Mouse (Mus musculus): ENCODE measurements around the gene Nsmce1. TPM values are rescaled to one million over a fixed set of nuclear protein-coding genes. Genes with fewer than 3 reads are reported as not detected.

Nsmce1 gene
- polyA plus RNA-seq, 1 experiment from 2014 or later, result 143 TPM

DNA sequence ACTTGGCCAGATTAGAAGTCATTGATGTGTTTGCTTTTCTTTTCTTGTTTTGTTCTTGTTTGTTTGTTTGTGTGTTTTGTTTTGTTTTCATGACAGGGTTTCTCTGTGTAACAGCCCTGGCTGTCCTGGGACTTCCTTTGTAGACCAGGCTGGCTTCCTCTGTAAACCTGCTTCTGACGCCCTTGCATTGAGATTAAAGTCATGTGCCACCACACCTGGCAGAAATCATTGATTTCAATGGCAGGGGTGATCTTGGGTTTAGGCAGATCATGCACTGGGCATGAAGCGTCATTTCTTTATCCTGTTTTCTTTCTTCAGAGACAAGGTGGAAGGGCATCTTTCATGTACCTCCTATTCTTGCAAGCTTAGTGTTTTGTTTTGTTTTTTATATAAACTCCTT lies 15.9 kb upstream of the Nsmce1 start:
- H3K9me3 ChIP-seq (replicated peaks), result no peaks in the 10 kb centered on the region
- H3K36me3 ChIP-seq, result no peaks in the 10 kb centered on the region
- ATAC-seq (replicated peaks; ENCODE audit: low FRiP score), result no peak
- H3K27ac ChIP-seq, result no peak overlapping the region
- no peak overlapping the region for H3K4me3 ChIP-seq (replicated peaks)
- WGBS, result 87% methylated on average over 2 of the region's 2 CpGs
- no peak overlapping the region for H3K4me2 ChIP-seq
- no peaks in the 10 kb centered on the region for H3K4me1 ChIP-seq
- no peaks in the 10 kb centered on the region for H3K27me3 ChIP-seq
- H3K9ac ChIP-seq, result no peak overlapping the region

DNA sequence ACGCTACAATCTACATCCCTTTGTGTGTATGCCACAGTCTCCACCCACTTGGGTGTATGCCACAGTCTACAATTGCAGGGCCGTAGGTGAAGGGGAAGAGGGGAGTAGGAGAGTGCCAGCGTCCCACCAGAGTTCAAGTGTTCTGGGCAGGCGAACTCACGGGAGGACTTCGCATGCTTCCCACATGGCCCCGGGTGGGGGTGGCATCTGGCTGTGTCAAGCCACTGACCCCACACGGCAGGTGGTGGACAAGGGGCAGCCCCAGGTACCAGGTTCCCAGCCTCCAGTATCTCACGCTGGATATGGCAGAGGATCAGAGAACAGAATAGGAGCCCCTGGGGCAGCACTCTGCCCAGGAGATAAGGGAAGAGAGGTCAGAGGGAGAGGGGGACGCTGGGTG lies 14.2 kb upstream of the Nsmce1 start:
- Histone ChIP-seq H3K4me1 (no peaks in the 10 kb centered on the region), H3K27me3 (no peaks in the 10 kb centered on the region), H3K4me3 (replicated peaks) (no peak overlapping the region), H3K27ac (no peak overlapping the region), H3K36me3 (no peaks in the 10 kb centered on the region), H3K9ac (no peak overlapping the region), H3K9me3 (replicated peaks) (no peaks in the 10 kb centered on the region), H3K4me2 (no peak overlapping the region)
- 82% methylated on average over 10 of the region's 10 CpGs for WGBS
- ATAC-seq (replicated peaks; ENCODE audit: low FRiP score), result no peak

DNA sequence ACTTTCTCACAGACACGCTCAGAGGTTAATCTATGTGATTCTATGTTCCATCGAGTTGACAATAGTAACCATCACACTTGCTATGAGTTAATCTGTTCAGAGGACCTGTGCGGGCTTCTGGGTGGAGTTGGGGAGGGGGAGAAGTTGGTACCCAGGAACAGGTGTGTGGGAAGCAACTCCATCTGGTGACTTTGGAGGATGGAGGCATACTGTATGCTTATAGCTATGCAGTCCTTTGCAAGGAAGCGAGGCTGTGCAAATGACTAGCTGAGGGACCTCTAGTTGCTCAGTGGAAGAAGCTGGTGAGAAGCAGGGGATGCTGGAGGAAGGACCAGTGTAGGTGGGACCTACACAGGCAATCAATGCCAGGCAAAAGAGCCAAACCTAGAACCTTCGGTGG lies 13.2 kb upstream of the Nsmce1 start:
- Histone ChIP-seq H3K27me3 (no peaks in the 10 kb centered on the region), H3K27ac (no peak overlapping the region), H3K36me3 (no peaks in the 10 kb centered on the region), H3K9ac (no peak overlapping the region), H3K4me1 (no peaks in the 10 kb centered on the region), H3K4me3 (replicated peaks) (no peak overlapping the region), H3K9me3 (replicated peaks) (no peaks in the 10 kb centered on the region), H3K4me2 (no peak overlapping the region)
- no peak for ATAC-seq (replicated peaks; ENCODE audit: low FRiP score)
- WGBS, result 93% methylated on average over 5 of the region's 5 CpGs

DNA sequence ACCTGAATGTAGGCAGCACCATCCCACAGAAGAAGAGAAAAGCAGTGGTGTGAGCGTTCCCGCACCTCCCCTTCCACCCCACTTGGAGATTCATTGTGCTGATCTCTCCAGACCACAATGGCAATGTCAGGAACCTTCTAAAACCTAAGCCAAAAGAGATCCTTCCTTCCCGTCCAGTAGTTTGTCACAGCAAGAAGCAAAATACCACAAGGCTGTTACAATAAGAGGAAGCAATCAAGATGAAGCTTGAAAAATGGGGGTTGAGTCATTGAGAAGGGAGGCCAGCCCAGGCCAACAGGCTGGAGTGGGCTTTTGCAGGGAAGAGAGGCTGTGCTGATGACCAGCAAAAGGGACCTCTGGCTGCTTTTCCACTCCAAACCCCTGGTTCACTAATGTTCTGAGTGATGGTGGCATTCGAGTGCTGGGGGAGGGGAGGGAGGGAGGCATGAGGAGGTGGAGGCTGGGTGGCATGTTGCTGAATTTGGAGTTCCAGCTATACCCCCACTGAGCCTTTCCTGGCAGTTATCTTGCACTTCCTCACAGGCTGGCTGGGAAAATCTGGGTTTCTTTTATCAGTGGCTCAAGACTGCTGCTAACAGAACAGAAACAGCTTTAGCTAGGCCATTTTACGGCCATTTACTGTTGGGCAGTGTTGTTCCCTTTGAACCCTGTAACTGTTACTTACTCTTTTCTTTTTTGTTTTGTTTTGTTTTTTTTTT lies 12.1 kb upstream of the Nsmce1 start:
- WGBS, result 76% methylated on average over 5 of the region's 5 CpGs

DNA sequence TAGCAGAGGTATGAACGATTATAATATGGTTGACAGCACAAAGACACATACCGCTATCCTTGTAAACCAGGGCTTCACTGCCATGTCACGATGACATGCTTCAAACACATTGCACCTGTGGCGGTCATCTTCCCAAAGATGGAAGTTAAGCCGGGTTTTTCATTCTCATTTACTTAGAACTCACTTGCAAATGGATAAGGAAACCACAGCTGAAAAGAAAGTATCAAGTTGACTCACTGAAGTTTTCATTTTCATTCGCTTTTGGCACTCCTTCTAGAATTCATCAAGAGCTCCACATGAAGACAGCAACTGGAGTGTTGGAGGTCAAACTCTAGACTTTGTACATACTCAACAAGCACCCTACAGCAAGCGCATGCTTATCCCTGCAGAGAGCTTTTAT lies 9.5 kb upstream of the Nsmce1 start:
- Histone ChIP-seq H3K4me3 (replicated peaks) (no peak overlapping the region), H3K9me3 (replicated peaks) (no peaks in the 10 kb centered on the region), H3K4me2 (no peak overlapping the region), H3K4me1 (no peaks in the 10 kb centered on the region), H3K36me3 (no peaks in the 10 kb centered on the region), H3K9ac (no peak overlapping the region), H3K27me3 (no peaks in the 10 kb centered on the region), H3K27ac (no peak overlapping the region)
- no peak for ATAC-seq (replicated peaks; ENCODE audit: low FRiP score)
- 91% methylated on average over 7 of the region's 7 CpGs for whole genome bisulfite sequencing

More for the DNA sequence above, 12.1 kb upstream of the Nsmce1 start:
- Histone ChIP-seq H3K36me3 (no peaks in the 10 kb centered on the region), H3K27me3 (no peaks in the 10 kb centered on the region), H3K4me2 (no peak overlapping the region), H3K9ac (no peak overlapping the region), H3K4me1 (no peaks in the 10 kb centered on the region), H3K9me3 (replicated peaks) (no peaks in the 10 kb centered on the region), H3K4me3 (replicated peaks) (no peak overlapping the region), H3K27ac (no peak overlapping the region)
- no peak for ATAC-seq (replicated peaks; ENCODE audit: low FRiP score)

DNA sequence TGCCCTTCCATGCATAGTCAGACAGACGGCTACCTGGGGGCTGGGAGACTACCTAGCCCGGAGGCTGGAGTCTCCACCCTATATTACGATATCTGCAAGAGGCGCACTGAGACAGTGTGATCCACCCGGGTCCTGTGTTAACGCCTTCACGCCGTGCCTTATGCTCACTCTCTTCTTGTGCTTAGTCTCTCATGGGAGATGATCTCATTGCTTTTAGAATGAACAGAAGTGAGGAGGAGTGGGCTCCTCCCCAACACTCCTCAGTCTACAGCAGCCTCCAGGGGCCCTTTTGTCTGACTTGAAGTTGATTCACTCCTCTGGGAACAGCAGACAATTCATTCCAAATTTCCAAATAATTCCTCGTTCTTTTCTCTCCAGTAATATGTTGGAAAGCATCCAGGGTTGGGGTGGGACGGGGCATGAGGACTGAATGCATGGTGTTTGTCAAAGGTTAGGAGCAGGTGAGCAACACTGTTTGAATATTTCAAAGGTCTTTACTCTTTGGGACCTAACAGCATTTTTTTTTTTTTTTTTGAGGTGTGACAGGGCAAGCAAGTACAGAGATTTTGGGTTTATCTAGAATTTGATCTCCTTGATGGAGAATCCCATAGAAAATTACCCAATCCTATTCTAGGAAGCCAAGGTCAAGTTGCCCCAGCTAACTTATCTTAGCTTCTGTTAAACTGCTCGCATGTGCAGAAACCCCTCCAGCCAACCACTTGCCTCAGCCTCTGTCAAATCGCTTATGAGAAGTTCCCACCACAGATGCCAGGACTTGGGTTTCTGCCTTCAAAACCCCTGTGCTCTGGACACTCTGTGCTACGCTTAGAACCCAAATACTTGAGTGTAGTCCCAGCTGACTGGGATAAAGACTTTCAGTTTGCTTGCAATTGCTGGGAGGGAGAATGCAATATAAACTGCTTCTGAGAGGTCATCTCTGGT lies 8.8 kb upstream of the Nsmce1 start:
- H3K9ac ChIP-seq, result no peak overlapping the region
- no peak overlapping the region for H3K4me2 ChIP-seq
- H3K36me3 ChIP-seq, result no peaks in the 10 kb centered on the region
- H3K27ac ChIP-seq, result no peak overlapping the region
- ATAC-seq (replicated peaks; ENCODE audit: low FRiP score), result no peak
- no peaks in the 10 kb centered on the region for H3K4me1 ChIP-seq
- WGBS, result 65% methylated on average over 13 of the region's 13 CpGs
- no peaks in the 10 kb centered on the region for H3K9me3 ChIP-seq (replicated peaks)
- H3K4me3 ChIP-seq (replicated peaks), result no peak overlapping the region
- no peaks in the 10 kb centered on the region for H3K27me3 ChIP-seq

DNA sequence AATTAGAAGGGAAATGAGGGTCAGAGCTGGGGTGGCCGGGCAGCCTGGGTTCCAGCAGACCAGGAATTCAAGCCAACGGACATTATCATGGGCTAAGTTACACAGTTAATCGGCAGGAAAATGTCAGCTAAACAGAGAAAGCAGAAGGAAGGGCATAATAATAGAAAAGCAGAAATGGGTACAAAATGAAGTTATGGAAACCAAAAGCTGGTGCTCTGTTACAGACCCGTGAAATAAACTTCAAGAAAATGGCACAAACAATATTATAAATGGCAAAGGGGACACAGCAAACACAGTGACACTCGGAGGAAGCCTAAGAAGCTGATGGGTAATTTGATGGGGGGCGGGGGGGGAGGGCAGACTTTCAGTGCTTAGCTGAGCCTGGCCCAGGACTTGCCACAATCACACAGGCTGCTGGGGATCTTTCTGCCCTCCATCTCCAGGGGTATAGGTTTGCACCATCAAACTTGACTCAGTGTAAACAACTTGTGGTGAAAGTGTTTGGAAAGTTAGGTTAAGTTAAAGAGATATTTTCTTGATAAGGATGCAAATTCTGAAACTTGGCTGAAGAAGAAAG lies 4.6 kb upstream of the Nsmce1 start:
- Histone ChIP-seq H3K4me1 (peaks cover 7% of the 10 kb centered on the region), H3K9me3 (replicated peaks) (no peaks in the 10 kb centered on the region), H3K27ac (no peak overlapping the region), H3K36me3 (no peaks in the 10 kb centered on the region), H3K4me2 (no peak overlapping the region), H3K4me3 (replicated peaks) (no peak overlapping the region), H3K27me3 (no peaks in the 10 kb centered on the region), H3K9ac (no peak overlapping the region)
- WGBS, result 76% methylated on average over 6 of the region's 6 CpGs
- ATAC-seq (replicated peaks; ENCODE audit: low FRiP score), result no peak

DNA sequence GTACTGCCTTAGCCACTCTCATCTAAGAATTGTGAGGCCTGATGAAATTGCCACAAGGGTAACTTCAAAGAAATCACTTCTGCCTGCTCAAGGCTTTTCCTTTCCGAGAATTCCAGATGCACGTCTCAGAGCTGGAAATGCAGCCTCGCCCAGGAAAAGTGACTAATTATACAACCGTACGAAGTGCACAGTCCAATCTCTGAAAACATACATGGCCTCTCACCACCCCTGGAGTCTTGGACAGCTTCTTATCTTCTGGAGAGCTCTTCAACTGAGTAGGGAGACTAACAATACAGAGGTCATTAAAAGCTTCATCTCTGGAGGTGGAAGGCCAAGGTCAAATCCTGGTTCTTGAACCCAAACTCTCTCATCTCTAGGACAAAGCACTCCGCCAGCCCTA lies 1.2 kb upstream of the Nsmce1 start:
- H3K27ac ChIP-seq, result no peak overlapping the region
- no peak for ATAC-seq (replicated peaks; ENCODE audit: low FRiP score)
- H3K4me3 ChIP-seq (replicated peaks), result no peak overlapping the region
- 90% methylated on average over 6 of the region's 6 CpGs for WGBS
- H3K9me3 ChIP-seq (replicated peaks), result no peaks in the 10 kb centered on the region
- no peak overlapping the region for H3K4me2 ChIP-seq
- no peaks in the 10 kb centered on the region for H3K27me3 ChIP-seq
- H3K4me1 ChIP-seq, result peaks cover 21% of the 10 kb centered on the region
- H3K9ac ChIP-seq, result no peak overlapping the region
- H3K36me3 ChIP-seq, result no peaks in the 10 kb centered on the region

DNA sequence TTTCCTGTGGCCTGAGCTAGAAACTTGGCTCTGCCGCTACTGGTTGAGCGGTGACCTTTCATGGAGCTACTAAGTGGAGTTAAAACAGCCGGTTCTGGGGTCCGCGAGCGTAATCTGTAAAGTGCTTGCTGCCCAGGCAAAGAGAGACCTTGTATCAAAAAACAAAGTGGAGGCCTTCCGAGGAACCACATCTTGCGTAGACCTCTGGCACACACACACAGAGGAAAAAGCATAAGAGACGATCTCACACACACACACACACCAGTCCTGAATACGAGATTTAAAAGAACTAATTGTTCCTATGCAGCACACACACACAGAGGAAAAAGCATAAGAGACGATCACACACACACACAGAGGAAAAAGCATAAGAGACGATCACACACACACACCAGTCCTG lies 364 bp upstream of the Nsmce1 start:
- Histone ChIP-seq H3K4me1 (peaks cover 24% of the 10 kb centered on the region), H3K4me2 (peak overlapping the region; percentile 66), H3K27ac (peak overlapping the region; percentile 86), H3K9me3 (replicated peaks) (no peaks in the 10 kb centered on the region), H3K36me3 (no peaks in the 10 kb centered on the region), H3K27me3 (no peaks in the 10 kb centered on the region), H3K9ac (peak overlapping the region; percentile 69), H3K4me3 (replicated peaks) (peak overlapping the region; percentile 70)
- WGBS, result 24% methylated on average over 12 of the region's 12 CpGs
- ATAC-seq (replicated peaks; ENCODE audit: low FRiP score), result no peak; the same call in none of the 2 replicates

DNA sequence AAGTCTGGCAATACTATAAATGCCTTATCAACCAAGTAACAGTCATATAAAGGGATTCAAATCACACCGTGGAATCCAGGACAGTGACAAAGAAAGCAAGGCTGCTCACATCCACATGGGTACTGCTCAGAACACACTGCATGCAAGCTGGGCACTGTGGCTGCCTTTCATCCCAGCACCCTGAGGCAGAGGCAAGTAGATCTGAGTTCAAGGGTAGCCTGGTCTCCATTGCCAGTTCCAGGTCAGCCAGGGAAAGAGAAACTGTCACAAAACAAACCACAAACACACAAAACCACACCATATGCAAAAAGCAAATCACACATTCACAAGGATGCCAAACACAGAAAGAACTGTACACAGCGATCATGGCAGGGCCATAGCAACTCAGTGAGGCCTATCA lies 1.8 kb downstream of the Nsmce1 start:
- no peak for ATAC-seq (replicated peaks; ENCODE audit: low FRiP score)
- no peaks in the 10 kb centered on the region for H3K27me3 ChIP-seq
- H3K4me2 ChIP-seq, result no peak overlapping the region
- peaks cover 24% of the 10 kb centered on the region for H3K4me1 ChIP-seq
- H3K36me3 ChIP-seq, result peaks cover 19% of the 10 kb centered on the region
- 87% methylated on average over 2 of the region's 2 CpGs for WGBS
- H3K9me3 ChIP-seq (replicated peaks), result no peaks in the 10 kb centered on the region
- H3K4me3 ChIP-seq (replicated peaks), result no peak overlapping the region
- no peak overlapping the region for H3K9ac ChIP-seq
- H3K27ac ChIP-seq, result no peak overlapping the region

DNA sequence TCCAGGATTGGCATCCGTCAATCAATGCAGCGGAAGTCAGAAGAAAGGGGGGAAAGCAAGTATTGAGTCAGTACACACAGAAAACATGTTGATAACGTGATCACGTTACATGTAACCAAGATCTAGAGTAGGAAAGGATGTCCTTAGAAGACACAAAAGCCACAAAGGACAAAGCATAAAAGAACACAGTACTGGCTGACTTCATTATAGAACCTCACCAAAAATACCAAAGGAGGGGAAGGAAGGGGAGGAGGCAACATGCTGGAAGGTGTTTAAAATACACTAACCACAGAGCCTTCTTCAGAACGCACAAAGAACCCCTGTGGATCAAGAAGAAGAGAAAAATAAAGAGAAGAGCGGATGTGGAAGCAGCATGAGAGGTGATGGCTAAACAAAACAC lies 2.7 kb downstream of the Nsmce1 start:
- Histone ChIP-seq H3K27ac (no peak overlapping the region), H3K9ac (no peak overlapping the region), H3K9me3 (replicated peaks) (no peaks in the 10 kb centered on the region), H3K27me3 (no peaks in the 10 kb centered on the region), H3K4me3 (replicated peaks) (no peak overlapping the region), H3K36me3 (peaks cover 28% of the 10 kb centered on the region), H3K4me1 (peaks cover 24% of the 10 kb centered on the region), H3K4me2 (no peak overlapping the region)
- ATAC-seq (replicated peaks; ENCODE audit: low FRiP score), result no peak
- WGBS, result 91% methylated on average over 6 of the region's 6 CpGs

DNA sequence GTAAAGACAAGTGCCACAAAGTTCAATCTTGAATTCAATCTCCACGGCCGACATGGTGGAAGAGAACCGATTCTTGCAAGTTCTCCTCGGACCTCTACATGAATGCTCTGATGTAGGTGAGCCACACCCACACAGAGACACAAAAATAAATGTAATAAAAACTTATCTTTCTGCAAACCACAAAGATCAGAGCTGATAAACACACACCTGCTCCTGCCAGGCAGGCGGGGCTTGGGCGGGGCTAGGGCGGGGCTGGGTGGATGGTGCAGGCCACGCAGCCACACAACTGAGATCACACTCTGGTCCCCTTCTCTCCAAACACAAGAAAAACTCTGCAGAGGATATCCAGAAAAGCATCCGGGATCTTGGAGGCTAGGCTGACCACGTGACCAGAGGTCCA lies 4.3 kb downstream of the Nsmce1 start:
- H3K27me3 ChIP-seq, result no peaks in the 10 kb centered on the region
- peaks cover 41% of the 10 kb centered on the region for H3K36me3 ChIP-seq
- H3K9ac ChIP-seq, result no peak overlapping the region
- H3K9me3 ChIP-seq (replicated peaks), result no peaks in the 10 kb centered on the region
- no peak overlapping the region for H3K4me2 ChIP-seq
- H3K4me1 ChIP-seq, result peaks cover 22% of the 10 kb centered on the region
- no peak for ATAC-seq (replicated peaks; ENCODE audit: low FRiP score)
- no peak overlapping the region for H3K27ac ChIP-seq
- 90% methylated on average over 10 of the region's 10 CpGs for whole genome bisulfite sequencing
- no peak overlapping the region for H3K4me3 ChIP-seq (replicated peaks)

Measured in kidney, embryonic 15.5 days (tissue).